ENCODE assay signal across 8 mouse cellular contexts in genomic region chr3:89774236-89774960, GRCm38 (mm10). TPM values are rescaled to one million over a fixed set of nuclear protein-coding genes. Genes with fewer than 3 reads are reported as not detected.
DNase-seq lines count a peak whose midpoint lies in the region; ATAC-seq and TF ChIP-seq lines count a peak whose summit lies in the region.

No protein-coding gene starts in this region.

- peak overlapping the region; percentile 98 for H3K27ac ChIP-seq in lung, embryonic 16.5 days (ENCODE audit: low read length)
- no peak overlapping the region; the same call in 1 of the 2 replicates for H3K27ac ChIP-seq in embryonic facial prominence, embryonic 15.5 days (replicated peaks)
- H3K27ac ChIP-seq in intestine, postnatal 0 days (ENCODE audit: low read depth, low read length) = peak overlapping the region; percentile 99
- H3K27ac ChIP-seq in midbrain, embryonic 16.5 days (ENCODE audit: low read length) = peak overlapping the region; percentile 94

- H3K4me1 ChIP-seq in lung, embryonic 16.5 days (replicated peaks; ENCODE audit: control insufficient read depth, insufficient read depth, low read length) = peaks cover 24% of the 10 kb centered on the region
- peaks cover 39% of the 10 kb centered on the region for H3K4me1 ChIP-seq in embryonic facial prominence, embryonic 15.5 days
- peaks cover 9% of the 10 kb centered on the region; the same call in 1 of the 2 replicates for H3K4me1 ChIP-seq in intestine, postnatal 0 days (replicated peaks; ENCODE audit: control insufficient read depth, insufficient read depth, low read length)
- H3K4me1 ChIP-seq in midbrain, embryonic 16.5 days (ENCODE audit: control insufficient read depth, insufficient read depth, low read length) = peaks cover 34% of the 10 kb centered on the region

- WGBS in lung, embryonic 16.5 days = 29% methylated on average over 15 of the region's 15 CpGs
- 42% methylated on average over 15 of the region's 15 CpGs for WGBS in embryonic facial prominence, embryonic 15.5 days
- WGBS in intestine, postnatal 0 days = 20% methylated on average over 15 of the region's 15 CpGs
- WGBS in midbrain, embryonic 16.5 days = 56% methylated on average over 15 of the region's 15 CpGs

- no peaks in the 10 kb centered on the region for H3K27me3 ChIP-seq in lung, embryonic 16.5 days (ENCODE audit: control insufficient read depth, insufficient read depth, low read depth, low read length)
- H3K27me3 ChIP-seq in embryonic facial prominence, embryonic 15.5 days = no peaks in the 10 kb centered on the region
- H3K27me3 ChIP-seq in intestine, postnatal 0 days (replicated peaks; ENCODE audit: control insufficient read depth, insufficient read depth, low read length) = no peaks in the 10 kb centered on the region
- no peaks in the 10 kb centered on the region for H3K27me3 ChIP-seq in midbrain, embryonic 16.5 days (ENCODE audit: control insufficient read depth, insufficient read depth, low read depth, low read length)

- peaks cover 26% of the 10 kb centered on the region for H3K36me3 ChIP-seq in lung, embryonic 16.5 days (ENCODE audit: control insufficient read depth, insufficient read depth, low read length)
- peaks cover 35% of the 10 kb centered on the region for H3K36me3 ChIP-seq in embryonic facial prominence, embryonic 15.5 days
- H3K36me3 ChIP-seq in intestine, postnatal 0 days (ENCODE audit: control insufficient read depth, insufficient read depth) = peaks cover 20% of the 10 kb centered on the region
- peaks cover 17% of the 10 kb centered on the region for H3K36me3 ChIP-seq in midbrain, embryonic 16.5 days (ENCODE audit: control insufficient read depth, insufficient read depth, low read length)

- no peak for TF ChIP-seq CTCF in intestine, postnatal 0 days (IDR thresholded peaks at IDR 0.05; ENCODE audit: low read depth)

- peak overlapping the region; percentile 100 for H3K9ac ChIP-seq in lung, embryonic 16.5 days (ENCODE audit: low read length)
- H3K9ac ChIP-seq in embryonic facial prominence, embryonic 15.5 days = peak overlapping the region; percentile 99
- H3K9ac ChIP-seq in intestine, postnatal 0 days (ENCODE audit: low read depth, low read length) = peak overlapping the region; percentile 99
- H3K9ac ChIP-seq in midbrain, embryonic 16.5 days (ENCODE audit: low read depth, low read length) = peak overlapping the region; percentile 97

- peak overlapping the region; percentile 99 for H3K4me3 ChIP-seq in lung, embryonic 16.5 days (ENCODE audit: low read length)
- H3K4me3 ChIP-seq in embryonic facial prominence, embryonic 15.5 days (replicated peaks) = peak overlapping the region; percentile 98
- peak overlapping the region; percentile 97 for H3K4me3 ChIP-seq in intestine, postnatal 0 days (ENCODE audit: low read depth, low read length)
- peak overlapping the region; percentile 98 for H3K4me3 ChIP-seq in midbrain, embryonic 16.5 days (ENCODE audit: low read depth, low read length)

- H3K9me3 ChIP-seq in lung, embryonic 16.5 days (ENCODE audit: control insufficient read depth, low read length) = no peaks in the 10 kb centered on the region
- no peaks in the 10 kb centered on the region for H3K9me3 ChIP-seq in embryonic facial prominence, embryonic 15.5 days (replicated peaks)
- H3K9me3 ChIP-seq in intestine, postnatal 0 days (ENCODE audit: control insufficient read depth) = no peaks in the 10 kb centered on the region
- H3K9me3 ChIP-seq in midbrain, embryonic 16.5 days (replicated peaks; ENCODE audit: control insufficient read depth, low read length, poor library complexity, severe bottlenecking) = no peaks in the 10 kb centered on the region

- H3K4me2 ChIP-seq in lung, embryonic 16.5 days (ENCODE audit: low read depth, low read length) = peak overlapping the region; percentile 97
- H3K4me2 ChIP-seq in embryonic facial prominence, embryonic 15.5 days (replicated peaks) = peak overlapping the region; percentile 82
- H3K4me2 ChIP-seq in intestine, postnatal 0 days (replicated peaks; ENCODE audit: low read depth) = peak overlapping the region; percentile 89
- peak overlapping the region; percentile 93 for H3K4me2 ChIP-seq in midbrain, embryonic 16.5 days (ENCODE audit: low read length)

- no peak for DNase-seq in lung, postnatal 10 days
- no peak for DNase-seq in ovary, adult 18-20 months (ENCODE audit: low spot score)

- no peak for ATAC-seq in lung, embryonic 16.5 days (ENCODE audit: low read depth)
- no peak for ATAC-seq in embryonic facial prominence, embryonic 15.5 days (ENCODE audit: insufficient number of reproducible peaks, low FRiP score, low TSS enrichment, low read depth)
- no peak for ATAC-seq in intestine, postnatal 0 days
- ATAC-seq in midbrain, embryonic 16.5 days = no peak
- no peak for ATAC-seq in megakaryocyte-erythroid progenitor cell, adult 5-6 weeks (replicated peaks; ENCODE audit: low FRiP score, low TSS enrichment, poor library complexity, severe bottlenecking)
- ATAC-seq in frontal cortex, adult (ENCODE audit: low TSS enrichment) = no peak

RNA-seq across cellular contexts. Expression of gene Ube2q1, which starts 1.0 kb away (rescaled TPM):
- 9.5 and 9.8 TPM in 2 replicates for polyA plus RNA-seq in lung, embryonic 16.5 days (2015; fragmentation: Nextera tagmentation; extraction: Ambion mirVana)
- polyA plus RNA-seq in embryonic facial prominence, embryonic 15.5 days (2015; fragmentation: Nextera tagmentation; extraction: Ambion mirVana) = 12.0 and 13.4 TPM in 2 replicates
- 22.1 and 23.7 TPM in 2 replicates for polyA plus RNA-seq in intestine, postnatal 0 days (2015; fragmentation: Nextera tagmentation; extraction: Ambion mirVana)
- polyA plus RNA-seq in midbrain, embryonic 16.5 days (2015; fragmentation: Nextera tagmentation; extraction: Ambion mirVana) = 10.7 and 10.9 TPM in 2 replicates
- 51.3 and 53.5 TPM in 2 replicates for total RNA-seq in megakaryocyte-erythroid progenitor cell, adult 5-6 weeks (2014; fragmentation: Nextera tagmentation)
- total RNA-seq in megakaryocyte-erythroid progenitor cell, adult 5-6 weeks (2017) = 89.0 and 89.6 TPM in 2 replicates

RNA-seq across cellular contexts. Expression of gene Chrnb2, which starts 10.0 kb away (rescaled TPM):
- 0.39 and 0.54 TPM in 2 replicates for polyA plus RNA-seq in lung, embryonic 16.5 days (2015; fragmentation: Nextera tagmentation; extraction: Ambion mirVana)
- polyA plus RNA-seq in embryonic facial prominence, embryonic 15.5 days (2015; fragmentation: Nextera tagmentation; extraction: Ambion mirVana) = 0.74 and 0.89 TPM in 2 replicates
- polyA plus RNA-seq in intestine, postnatal 0 days (2015; fragmentation: Nextera tagmentation; extraction: Ambion mirVana) = 0.95 and 1.0 TPM in 2 replicates
- polyA plus RNA-seq in midbrain, embryonic 16.5 days (2015; fragmentation: Nextera tagmentation; extraction: Ambion mirVana) = 31.5 and 33.6 TPM in 2 replicates
- total RNA-seq in megakaryocyte-erythroid progenitor cell, adult 5-6 weeks (2014; fragmentation: Nextera tagmentation) = 1.0 and 1.9 TPM in 2 replicates
- 0.38 and 0.76 TPM in 2 replicates for total RNA-seq in megakaryocyte-erythroid progenitor cell, adult 5-6 weeks (2017)

RNA-seq across cellular contexts. Expression of gene She, which starts 56.8 kb away (rescaled TPM):
- 8.8 and 9.3 TPM in 2 replicates for polyA plus RNA-seq in lung, embryonic 16.5 days (2015; fragmentation: Nextera tagmentation; extraction: Ambion mirVana)
- 3.5 and 4.0 TPM in 2 replicates for polyA plus RNA-seq in embryonic facial prominence, embryonic 15.5 days (2015; fragmentation: Nextera tagmentation; extraction: Ambion mirVana)
- polyA plus RNA-seq in intestine, postnatal 0 days (2015; fragmentation: Nextera tagmentation; extraction: Ambion mirVana) = 1.6 and 1.8 TPM in 2 replicates
- 1.3 and 1.4 TPM in 2 replicates for polyA plus RNA-seq in midbrain, embryonic 16.5 days (2015; fragmentation: Nextera tagmentation; extraction: Ambion mirVana)
- not detected in 2 replicates for total RNA-seq in megakaryocyte-erythroid progenitor cell, adult 5-6 weeks (2014; fragmentation: Nextera tagmentation)
- not detected in 2 replicates for total RNA-seq in megakaryocyte-erythroid progenitor cell, adult 5-6 weeks (2017)

RNA-seq across cellular contexts. Expression of gene Adar, which starts 59.6 kb away (rescaled TPM):
- 10.3 and 10.9 TPM in 2 replicates for polyA plus RNA-seq in lung, embryonic 16.5 days (2015; fragmentation: Nextera tagmentation; extraction: Ambion mirVana)
- polyA plus RNA-seq in embryonic facial prominence, embryonic 15.5 days (2015; fragmentation: Nextera tagmentation; extraction: Ambion mirVana) = 10.0 and 11.5 TPM in 2 replicates
- 10.3 and 11.0 TPM in 2 replicates for polyA plus RNA-seq in intestine, postnatal 0 days (2015; fragmentation: Nextera tagmentation; extraction: Ambion mirVana)
- polyA plus RNA-seq in midbrain, embryonic 16.5 days (2015; fragmentation: Nextera tagmentation; extraction: Ambion mirVana) = 35.0 and 35.7 TPM in 2 replicates
- 44.0 and 50.6 TPM in 2 replicates for total RNA-seq in megakaryocyte-erythroid progenitor cell, adult 5-6 weeks (2014; fragmentation: Nextera tagmentation)
- total RNA-seq in megakaryocyte-erythroid progenitor cell, adult 5-6 weeks (2017) = 21.0 and 29.4 TPM in 2 replicates

Comparison
In these comparisons a context has a peak if more than half of its experiments do, and no peak if none do; other contexts are left out.
1. RNA of gene Chrnb2, which starts 10.0 kb away (polyA plus RNA-seq): 31.5 to 33.6 TPM in midbrain, embryonic 16.5 days; 0.95 to 1.0 TPM in intestine, postnatal 0 days, 0.74 to 0.89 TPM in embryonic facial prominence, embryonic 15.5 days and 0.39 to 0.54 TPM in lung, embryonic 16.5 days; every median in the first group is over 10 times any median in the second.
2. Peak in every context shown above with its lines, with median percentiles within 50 percentile points of each other: H3K4me2 ChIP-seq, H3K4me3 ChIP-seq and H3K9ac ChIP-seq.